Mouse (Mus musculus) heart, postnatal 0 days (tissue): ENCODE data around the gene Lnx2.

Source experiments
- CTCF ChIP-seq: IDR thresholded peaks from 2 replicates; pipeline ENCODE4 v1.5.1; 2016; ENCODE audit warnings: antibody characterized with exemption, control low read depth, low read depth
- EP300 ChIP-seq: IDR thresholded peaks from 2 replicates; pipeline ENCODE4 v1.6.1; 2016; ENCODE audit warnings: antibody characterized with exemption, low read depth

DNA sequence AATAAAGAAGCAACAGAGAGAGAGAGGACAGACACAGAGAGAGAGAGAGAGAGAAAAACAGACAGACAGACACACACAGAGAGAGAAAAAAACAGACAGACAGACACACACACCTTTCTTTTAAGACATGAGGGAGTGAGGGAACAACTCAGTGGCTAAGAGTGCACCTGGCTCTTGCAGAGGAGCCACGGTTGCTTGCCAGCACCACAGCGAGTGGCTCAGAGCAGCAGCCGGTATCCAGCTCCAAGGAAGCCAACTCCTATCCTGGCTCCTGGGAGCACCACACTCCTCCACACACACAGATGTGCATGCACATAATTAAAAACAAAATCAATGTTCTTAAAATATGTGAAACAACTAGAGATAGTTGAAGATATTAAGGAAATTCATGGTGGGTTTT is 30.9 kb upstream of the Lnx2 start:
- no peak for TF ChIP-seq CTCF
- TF ChIP-seq EP300, result no peak
